Mouse (Mus musculus) limb, embryonic 10.5 days (tissue): ENCODE data around the gene Hk3. TPM values are rescaled to one million over a fixed set of nuclear protein-coding genes. Genes with fewer than 3 reads are reported as not detected.

ENCODE experiments used
- DNase-seq: peaks from one replicate; pipeline ENCODE4 v3.0.0-alpha.2; 2017; ENCODE audit warnings: low spot score
- H3K27ac ChIP-seq: fragments of 300-500 bp; sonication (generic); 2 replicates; pipeline ENCODE4 v1.5.1; 2016; ENCODE audit warnings: mild to moderate bottlenecking
- H3K27me3 ChIP-seq: fragments of 300-500 bp; sonication (generic); 2 replicates; pipeline ENCODE4 v1.6.1; 2016; ENCODE audit warnings: low read depth, mild to moderate bottlenecking; ENCODE audit not compliant: poor library complexity, severe bottlenecking
- H3K36me3 ChIP-seq: fragments of 300-500 bp; sonication (generic); 2 replicates; pipeline ENCODE4 v1.6.1; 2016; ENCODE audit warnings: mild to moderate bottlenecking, moderate library complexity
- H3K4me1 ChIP-seq: fragments of 300-500 bp; sonication (generic); 2 replicates; pipeline ENCODE4 v1.6.1; 2016
- H3K4me3 ChIP-seq: fragments of 300-500 bp; sonication (generic); 2 replicates; pipeline ENCODE4 v1.5.1; 2016; ENCODE audit warnings: mild to moderate bottlenecking, moderate library complexity
- H3K9me3 ChIP-seq: fragments of 300-500 bp; sonication (generic); replicated peaks from 2 replicates; pipeline ENCODE4 v1.6.1; 2016; ENCODE audit warnings: mild to moderate bottlenecking
- WGBS: fragments of 180-500 bp; shearing (Covaris S2); methylation state at CpG from one replicate; pipeline ENCODE4 v1.1.7; 2016; 5-methylcytosine and 5-hydroxymethylcytosine counted together
- polyA plus RNA-seq: library from polyadenylated mRNA; unstranded; fragments of >200 nt; fragmentation: Nextera tagmentation; extraction: Ambion mirVana; gene quantifications from 2 replicates; pipeline ENCODE4 v1.2.1, GENCODE M21; 2016

Hk3 gene
- polyA plus RNA-seq, 1 experiment from 2014 or later: 0.53 TPM

DNA sequence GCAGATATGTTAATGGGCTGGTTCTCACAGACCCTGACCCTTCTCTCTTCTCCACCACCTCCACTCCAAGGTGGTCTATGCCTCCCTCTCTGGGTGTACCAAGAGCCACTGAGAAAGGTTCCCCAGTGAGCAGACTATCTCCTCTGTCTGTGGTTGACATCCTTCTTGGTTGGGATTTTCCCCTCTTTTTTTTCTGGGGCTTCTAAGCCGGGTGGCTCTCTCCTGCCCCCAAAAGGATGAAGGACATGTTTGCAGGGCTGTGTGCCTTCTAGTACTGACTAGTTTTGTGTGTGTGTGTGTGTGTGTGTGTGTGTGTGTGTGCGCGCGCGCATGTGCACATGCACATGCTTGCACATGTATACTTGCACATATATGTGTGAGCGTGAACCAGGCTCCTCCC lies 55.9 kb downstream of the Hk3 start:
- H3K27me3 ChIP-seq: 0 out of 2 replicates have a peak, but pooled peaks cover 14% of the 10 kb centered on the region
- H3K27ac ChIP-seq: no peak overlapping the region
- H3K9me3 ChIP-seq: no peaks in the 10 kb centered on the region
- peaks cover 33% of the 10 kb centered on the region for H3K4me1 ChIP-seq
- WGBS: 91% methylated on average over 6 of the region's 6 CpGs
- H3K36me3 ChIP-seq: no peaks in the 10 kb centered on the region
- DNase-seq: no peak
- H3K4me3 ChIP-seq: no peak overlapping the region

DNA sequence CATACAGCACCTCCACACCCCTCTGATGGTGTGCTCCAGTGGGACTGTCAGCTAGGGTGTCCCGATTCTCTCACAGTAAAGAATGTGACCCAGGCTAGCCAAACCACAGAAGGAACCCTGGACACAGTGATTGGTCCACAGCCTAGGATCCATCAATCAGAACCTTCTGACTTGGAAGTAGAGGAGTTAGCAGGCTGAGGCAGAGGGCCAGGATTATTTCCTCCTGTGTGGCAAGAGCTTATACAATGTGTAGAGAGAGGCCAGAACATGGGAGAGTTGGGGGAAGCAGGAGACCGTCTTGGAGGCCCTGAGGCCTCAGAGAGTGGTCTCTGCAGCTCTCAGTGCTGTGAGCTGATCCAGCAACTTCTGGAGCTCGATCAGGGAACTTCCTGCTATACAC lies 60.7 kb downstream of the Hk3 start:
- H3K36me3 ChIP-seq: no peaks in the 10 kb centered on the region
- no peaks in the 10 kb centered on the region for H3K9me3 ChIP-seq
- peaks cover 47% of the 10 kb centered on the region for H3K27me3 ChIP-seq
- H3K4me1 ChIP-seq: peaks cover 55% of the 10 kb centered on the region
- no peak overlapping the region for H3K27ac ChIP-seq
- WGBS: 74% methylated on average over 3 of the region's 3 CpGs
- DNase-seq: no peak
- H3K4me3 ChIP-seq: no peak overlapping the region

DNA sequence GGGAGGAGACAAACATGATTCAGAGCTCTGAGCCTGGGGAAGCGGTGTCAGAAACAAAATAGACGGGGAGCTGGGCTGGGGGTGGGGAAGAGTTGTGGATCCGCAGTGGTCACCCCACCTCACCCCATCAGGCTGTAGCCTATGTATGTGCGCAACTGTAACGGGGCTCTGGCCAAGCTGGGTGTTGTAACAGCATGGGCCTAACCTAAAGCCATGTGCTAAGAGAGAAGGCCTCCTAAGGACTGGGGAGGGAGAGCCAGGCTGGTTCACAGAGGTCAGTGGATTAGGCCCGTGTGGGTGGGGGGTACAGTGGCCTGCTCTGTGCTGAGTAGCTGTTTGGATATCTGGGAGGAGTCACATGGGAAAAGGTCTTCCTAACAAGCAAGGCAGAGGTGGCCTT lies 61.3 kb downstream of the Hk3 start:
- 56% methylated on average over 6 of the region's 6 CpGs for WGBS
- no peak for DNase-seq
- no peaks in the 10 kb centered on the region for H3K9me3 ChIP-seq
- H3K4me1 ChIP-seq: peaks cover 56% of the 10 kb centered on the region
- peaks cover 53% of the 10 kb centered on the region for H3K27me3 ChIP-seq
- no peak overlapping the region for H3K4me3 ChIP-seq
- H3K36me3 ChIP-seq: no peaks in the 10 kb centered on the region
- no peak overlapping the region; the same call in 1 of the 2 replicates for H3K27ac ChIP-seq

- no peak for DNase-seq
- H3K27me3 ChIP-seq: peaks cover 60% of the 10 kb centered on the region
- H3K27ac ChIP-seq: no peak overlapping the region; the same call in 1 of the 2 replicates
- WGBS: 59% methylated on average over 15 of the region's 15 CpGs
- no peaks in the 10 kb centered on the region for H3K9me3 ChIP-seq
- H3K4me1 ChIP-seq: peaks cover 51% of the 10 kb centered on the region
- no peaks in the 10 kb centered on the region for H3K36me3 ChIP-seq
- H3K4me3 ChIP-seq: no peak overlapping the region
Observed at GRCm38 (mm10) chr13:54959059-54959701, 62.0 kb downstream of the Hk3 start.

DNA sequence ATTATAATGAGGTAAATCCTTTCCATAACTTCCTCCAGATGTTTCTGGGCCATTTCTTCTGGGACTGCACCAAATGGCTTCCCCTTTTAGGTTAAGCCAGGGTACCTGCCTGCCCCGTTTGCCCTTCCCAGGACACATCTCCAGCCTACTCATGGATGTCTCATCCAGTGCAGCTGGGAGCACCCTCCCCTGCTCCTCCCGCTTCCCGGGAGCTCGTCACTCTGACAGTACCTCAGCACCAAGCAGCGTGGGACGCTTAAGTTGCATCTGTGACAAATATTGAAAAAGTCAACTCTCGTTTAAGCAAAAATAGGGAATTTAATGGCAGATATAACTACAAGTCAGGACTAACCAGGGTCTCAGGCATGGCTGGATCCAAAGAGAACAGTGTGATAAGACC lies 63.9 kb downstream of the Hk3 start:
- Histone ChIP-seq H3K36me3 (no peaks in the 10 kb centered on the region), H3K4me3 (no peak overlapping the region), H3K27me3 (peaks cover 79% of the 10 kb centered on the region), H3K4me1 (peaks cover 36% of the 10 kb centered on the region), H3K27ac (no peak overlapping the region), H3K9me3 (no peaks in the 10 kb centered on the region)
- 56% methylated on average over 7 of the region's 7 CpGs for WGBS
- DNase-seq: no peak

Other genes starting within 250 kb of the Hk3 start
- not detected in 2 replicates for gene Eif4e1b, start 237.4 kb downstream of the Hk3 start, polyA plus RNA-seq
- gene Tspan17, start 232.0 kb downstream of the Hk3 start, polyA plus RNA-seq: 2.0 and 3.3 TPM in 2 replicates
- gene Unc5a, start 72.0 kb downstream of the Hk3 start, polyA plus RNA-seq: 1.3 and 1.6 TPM in 2 replicates
- 21.2 and 24.4 TPM in 2 replicates for gene Uimc1, start 78.9 kb upstream of the Hk3 start, polyA plus RNA-seq
- 25.0 and 30.0 TPM in 2 replicates for gene Zfp346, start 83.9 kb upstream of the Hk3 start, polyA plus RNA-seq
- not detected in 2 replicates for gene Gm17617, start 112.2 kb upstream of the Hk3 start, polyA plus RNA-seq
- 0.73 and 2.1 TPM in 2 replicates for gene Fgfr4, start 131.3 kb upstream of the Hk3 start, polyA plus RNA-seq
- 63.5 and 69.1 TPM in 2 replicates for gene Nsd1, start 188.4 kb upstream of the Hk3 start, polyA plus RNA-seq